Mouse (Mus musculus): ENCODE data around the gene Smurf2.
"Not testable (repeated sequence)": the region's sequence is repeated elsewhere in the genome, so short reads cannot be mapped to it uniquely, and the experiment has no call there.

The Smurf2 gene

GRCm38 (mm10) chr11:106814601-106815320, 105.8 kb downstream of the Smurf2 start:
- no peak for DNase-seq (ENCODE audit: inconsistent ontology term)

- no peak for DNase-seq (ENCODE audit: inconsistent ontology term)
Measured at GRCm38 (mm10) chr11:106812410-106813136, 107.9 kb downstream of the Smurf2 start.

DNA sequence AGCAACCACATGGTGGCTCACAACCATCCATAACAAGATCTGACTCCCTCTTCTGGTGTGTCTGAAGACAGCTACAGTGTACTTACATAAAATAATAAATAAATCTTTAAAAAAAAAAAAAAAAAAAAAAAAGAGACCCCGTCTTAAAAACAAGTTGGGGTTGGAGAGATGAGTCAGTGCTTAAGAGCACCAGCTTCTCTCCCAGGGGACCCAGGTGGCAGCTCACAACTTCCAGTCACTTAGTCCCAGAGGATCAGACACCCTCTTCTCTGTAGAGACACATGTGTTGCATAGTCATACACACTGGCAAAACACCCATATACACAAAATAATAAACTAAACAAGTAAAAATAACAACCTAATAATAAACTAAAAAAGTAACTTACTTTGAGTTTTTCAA, 113.1 kb downstream of the Smurf2 start:
- DNase-seq (ENCODE audit: inconsistent ontology term) = not testable (repeated sequence)

DNA sequence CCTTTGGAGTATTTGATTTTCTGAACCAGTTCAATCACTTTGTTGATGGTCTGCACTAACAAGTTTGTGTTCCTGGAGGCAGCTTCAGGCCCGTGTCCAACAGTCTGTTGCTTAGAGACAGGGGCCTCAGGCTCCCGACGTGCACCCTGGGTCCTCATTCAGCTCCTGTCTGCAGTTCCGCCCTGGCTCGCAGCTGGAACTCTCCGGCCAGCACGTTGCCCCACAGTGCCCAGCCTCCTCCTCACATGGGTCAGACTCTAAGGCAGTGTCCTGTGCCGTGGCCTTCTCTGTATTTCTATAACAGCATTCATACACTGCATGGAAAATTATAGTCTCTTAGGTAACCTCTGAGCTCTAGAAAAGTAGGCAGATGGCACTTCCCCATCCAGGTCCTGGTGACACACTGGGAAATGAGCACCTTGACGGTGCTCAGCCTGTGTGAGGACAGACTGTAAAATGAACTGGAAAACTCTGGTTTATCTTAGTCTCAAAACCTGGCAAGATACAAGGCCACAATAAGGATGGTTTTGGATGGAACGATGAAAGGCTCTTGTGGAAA, 118.4 kb downstream of the Smurf2 start:
- no peak for DNase-seq (ENCODE audit: inconsistent ontology term)

DNA sequence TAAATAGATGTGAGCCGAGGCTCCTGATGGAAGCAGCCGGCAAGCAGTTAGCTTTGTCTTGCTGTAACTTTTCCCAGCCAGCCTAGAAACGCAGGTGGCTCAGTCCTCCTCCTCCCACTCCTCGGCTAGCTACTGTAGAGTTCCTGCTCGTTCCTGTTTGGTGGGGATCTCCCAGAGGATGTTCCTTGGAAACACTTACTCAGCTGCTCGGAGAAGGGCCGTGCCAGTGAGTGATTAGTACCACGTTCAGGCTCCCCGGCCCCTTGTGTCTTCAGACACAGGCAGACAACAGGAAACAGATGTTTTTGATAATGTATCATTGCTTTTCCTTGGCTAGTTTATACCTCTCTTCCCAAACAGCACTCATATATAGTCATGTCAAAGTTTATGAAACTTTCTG, 124.8 kb downstream of the Smurf2 start:
- DNase-seq (ENCODE audit: inconsistent ontology term) = no peak

DNA sequence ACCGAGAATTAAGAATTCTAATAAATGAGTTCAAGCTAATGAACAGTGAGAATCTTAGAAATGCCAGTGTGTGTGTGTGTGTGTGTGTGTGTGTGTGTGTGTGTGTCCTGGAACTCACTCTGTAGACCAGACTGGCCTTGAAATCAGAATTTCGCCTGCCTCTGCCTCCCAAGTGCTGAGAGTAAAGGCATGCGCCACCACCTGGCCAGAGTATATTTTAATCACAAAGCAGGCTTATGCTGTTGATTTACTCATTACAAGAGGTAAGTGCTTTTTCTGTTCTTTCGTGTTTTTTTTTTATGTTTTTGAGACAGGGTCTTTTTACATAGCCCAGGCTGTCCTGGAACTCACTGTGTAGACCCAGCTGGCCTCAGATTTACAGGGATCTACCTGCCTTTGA, 126.7 kb downstream of the Smurf2 start:
- DNase-seq (ENCODE audit: inconsistent ontology term) = no peak

- peak; percentile 43 for DNase-seq (ENCODE audit: inconsistent ontology term)
Measured at GRCm38 (mm10) chr11:106789649-106790048, 130.9 kb downstream of the Smurf2 start.

DNA sequence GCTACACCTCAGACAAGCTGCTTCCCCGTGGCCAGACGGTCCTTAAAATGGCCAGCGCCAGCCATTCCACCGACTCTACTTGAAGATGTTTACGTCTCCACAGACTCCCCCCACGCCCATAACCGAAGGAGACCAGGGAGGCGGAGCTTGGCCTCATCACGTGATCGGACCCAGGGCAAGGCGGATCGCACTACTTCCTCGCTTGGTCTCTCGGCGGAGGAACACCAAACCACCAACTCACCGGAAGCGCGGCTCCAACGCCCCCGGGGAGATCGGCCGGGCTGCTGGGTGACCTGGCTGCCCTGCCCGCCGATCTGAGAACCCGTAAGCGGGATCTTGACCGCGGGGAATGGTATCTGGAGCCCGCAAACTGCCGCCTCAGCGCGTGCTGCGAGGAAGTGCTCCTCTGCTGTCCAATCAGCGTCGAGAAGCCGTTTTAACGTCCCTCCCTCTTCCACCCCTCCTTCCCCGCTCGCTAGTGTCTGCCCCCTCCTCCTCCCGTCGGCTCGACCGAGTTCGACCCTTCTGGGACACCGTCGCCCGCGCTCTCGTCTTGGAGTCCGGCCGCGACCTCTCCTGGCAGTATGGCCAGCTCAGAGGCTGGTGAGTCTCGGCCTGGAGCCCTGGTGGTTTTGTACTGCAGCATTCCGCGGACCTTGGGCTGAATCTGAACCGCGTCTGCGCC, 131.6 kb downstream of the Smurf2 start, which contains the start of the genes Ddx5 and Cep95:
Gene Ddx5, minus strand, starts transcription at position 411 of the 685 bp plus-strand sequence.
Gene Cep95, plus strand, starts transcription at position 478 of the 685 bp plus-strand sequence.
- peak; percentile 99 for DNase-seq (ENCODE audit: inconsistent ontology term)

GRCm38 (mm10) chr11:106788026-106788774, 132.3 kb downstream of the Smurf2 start:
- DNase-seq (ENCODE audit: inconsistent ontology term) = peak; percentile 99

DNA sequence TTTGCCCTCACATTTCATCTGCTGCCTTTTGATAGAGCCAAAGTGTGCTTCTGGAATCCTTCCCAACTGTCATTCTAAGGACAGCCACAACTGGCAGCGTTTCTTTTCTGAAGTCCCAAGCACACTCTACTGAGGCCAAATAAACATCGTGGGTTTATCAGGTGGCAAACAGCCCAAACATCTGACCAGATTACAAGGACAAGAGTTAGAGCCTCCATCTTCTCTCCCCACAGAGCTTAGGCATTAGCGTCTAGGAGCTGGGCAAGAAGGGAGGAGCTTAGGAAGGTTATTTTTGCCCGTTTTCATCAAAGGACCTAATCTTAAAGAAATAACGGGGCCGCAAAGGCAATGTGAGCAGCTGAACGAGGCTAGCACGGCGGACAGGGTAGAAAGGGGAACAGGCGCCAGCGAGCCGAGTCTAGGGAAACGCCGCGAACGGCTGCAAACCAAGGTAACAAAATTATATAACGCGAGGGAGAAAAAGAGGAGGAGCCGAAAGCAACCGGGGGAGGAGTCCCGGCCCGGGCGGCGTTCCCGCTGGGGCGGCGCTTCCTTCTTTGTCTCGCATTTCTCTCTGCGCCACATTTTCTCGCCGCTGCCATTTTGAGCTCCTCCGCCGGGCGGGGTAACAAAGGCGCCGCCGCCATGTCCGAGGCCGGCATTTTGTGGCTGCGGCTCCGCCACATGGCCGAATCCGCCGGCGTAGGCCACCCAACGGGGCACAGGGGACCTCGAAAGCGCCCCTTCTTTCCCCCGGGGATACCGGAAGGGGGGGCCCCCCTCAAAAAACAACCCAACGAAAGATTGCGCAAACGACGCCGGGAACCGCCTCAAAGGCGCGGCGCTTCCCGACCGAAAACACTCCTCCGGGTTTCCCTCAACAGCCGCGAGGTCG, 133.1 kb downstream of the Smurf2 start:
- DNase-seq (ENCODE audit: inconsistent ontology term) = peak; percentile 92

DNA sequence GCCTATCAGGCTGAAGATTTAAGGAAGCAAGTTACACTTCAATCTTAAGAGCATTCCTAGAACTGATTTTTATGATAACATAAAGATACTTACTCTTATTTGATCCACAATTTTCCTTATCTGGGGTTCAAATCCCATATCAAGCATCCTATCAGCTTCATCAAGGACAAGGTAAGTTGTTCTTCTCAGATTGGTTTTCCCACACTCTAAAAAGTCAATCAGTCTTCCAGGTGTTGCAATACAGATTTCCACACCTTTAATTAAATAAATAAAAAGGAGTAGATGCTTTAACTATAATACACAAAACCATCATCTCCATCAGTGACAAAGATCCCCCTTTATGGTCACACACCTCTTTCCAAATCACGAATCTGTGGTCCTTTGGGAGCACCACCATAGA, 135.5 kb downstream of the Smurf2 start:
- DNase-seq (ENCODE audit: inconsistent ontology term) = no peak

GRCm38 (mm10) chr11:106784476-106784875, 136.0 kb downstream of the Smurf2 start:
- DNase-seq (ENCODE audit: inconsistent ontology term) = no peak

DNA sequence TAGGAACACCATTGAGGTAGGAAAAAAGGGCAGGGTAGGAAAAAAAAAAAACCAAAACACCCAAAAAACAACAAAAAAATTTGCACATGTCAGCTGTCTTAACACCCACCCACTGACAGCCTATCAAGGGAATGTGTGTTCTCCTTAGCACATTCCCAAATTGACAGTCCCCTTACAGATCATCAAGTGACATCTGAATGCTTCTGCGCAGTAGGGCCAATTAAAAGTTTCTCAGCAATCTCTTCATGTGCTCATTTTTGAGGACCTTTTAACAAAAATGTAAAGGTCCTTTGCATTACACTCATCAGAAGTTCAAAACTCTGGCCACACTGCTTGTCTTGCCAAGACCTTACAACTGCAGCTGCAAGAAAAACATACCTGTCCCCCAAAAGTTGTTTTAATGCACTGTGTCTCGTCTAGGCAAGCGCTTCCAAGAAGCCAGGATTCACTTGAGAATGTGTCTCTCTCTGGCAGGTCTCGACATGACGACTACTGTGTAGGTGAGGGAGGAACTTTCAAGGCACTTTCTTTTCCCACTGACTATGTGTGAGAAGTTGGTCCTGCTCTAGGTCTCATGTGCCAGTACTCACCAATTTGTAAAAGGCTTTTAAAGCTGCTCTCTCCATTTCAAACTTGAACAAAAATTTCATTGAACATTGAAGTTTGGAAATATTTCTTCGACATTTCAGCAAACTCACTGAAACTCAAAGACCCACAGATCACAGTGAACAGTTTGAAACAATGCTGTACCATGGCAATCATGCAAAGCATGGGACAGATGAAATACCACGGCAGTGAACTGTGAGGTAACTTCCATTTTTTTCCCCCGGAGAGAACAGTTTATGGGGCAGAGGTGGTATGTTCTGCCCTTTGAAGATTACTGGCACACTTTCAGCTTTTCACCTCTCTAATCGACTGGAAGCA, 137.4 kb downstream of the Smurf2 start:
- DNase-seq (ENCODE audit: inconsistent ontology term) = no peak

DNA sequence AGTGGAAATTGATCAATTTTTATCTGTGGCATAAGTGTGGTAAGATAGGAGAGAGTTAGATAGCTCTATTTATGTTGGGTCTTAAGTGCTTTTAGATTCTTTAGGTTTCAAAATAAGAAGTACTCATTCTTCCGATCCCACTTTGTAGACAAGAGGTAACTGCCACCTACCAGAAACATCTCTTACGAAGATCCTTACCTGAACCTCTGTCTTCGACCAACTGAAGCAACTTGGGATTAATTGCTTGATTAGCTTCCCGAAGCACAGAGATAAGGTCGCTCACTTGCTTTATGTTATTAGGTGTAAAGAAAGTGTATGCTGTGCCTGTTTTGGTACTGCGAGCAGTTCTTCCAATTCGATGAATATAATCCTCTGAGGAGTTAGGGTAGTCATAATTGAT, 138.2 kb downstream of the Smurf2 start:
- DNase-seq (ENCODE audit: inconsistent ontology term) = not testable (repeated sequence)

DNA sequence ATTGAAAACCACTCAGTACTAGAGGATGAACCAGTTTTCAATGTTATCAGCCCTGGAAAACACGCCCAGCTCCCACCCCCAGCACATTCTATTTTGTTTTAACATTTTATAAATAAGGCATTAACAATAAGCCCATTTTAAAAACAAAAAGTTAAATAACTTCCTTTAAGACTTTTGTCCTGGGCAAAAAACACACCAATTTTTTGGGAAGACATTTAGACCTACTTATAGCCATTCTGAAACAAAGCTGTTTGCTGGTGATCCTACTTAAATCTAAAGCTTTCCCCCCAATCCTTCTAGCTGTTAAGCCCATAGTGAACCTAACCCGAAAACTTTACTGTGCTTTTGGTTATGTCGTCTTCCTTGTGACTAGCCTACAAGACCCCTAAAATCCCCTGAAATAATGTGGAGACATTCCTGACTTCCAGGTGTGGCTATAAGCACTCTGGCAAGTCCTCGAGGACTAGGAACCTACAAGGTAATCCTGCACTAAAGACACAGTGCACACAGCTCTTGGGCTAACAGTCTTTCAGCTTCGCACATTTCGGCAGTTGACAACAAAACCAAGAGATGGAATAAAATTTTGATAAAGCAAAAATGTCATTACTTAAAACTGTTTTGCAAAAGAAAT, 139.8 kb downstream of the Smurf2 start:
- no peak for DNase-seq (ENCODE audit: inconsistent ontology term)

- DNase-seq (ENCODE audit: inconsistent ontology term) = no peak
Measured at GRCm38 (mm10) chr11:106780089-106780425, 140.5 kb downstream of the Smurf2 start.

DNA sequence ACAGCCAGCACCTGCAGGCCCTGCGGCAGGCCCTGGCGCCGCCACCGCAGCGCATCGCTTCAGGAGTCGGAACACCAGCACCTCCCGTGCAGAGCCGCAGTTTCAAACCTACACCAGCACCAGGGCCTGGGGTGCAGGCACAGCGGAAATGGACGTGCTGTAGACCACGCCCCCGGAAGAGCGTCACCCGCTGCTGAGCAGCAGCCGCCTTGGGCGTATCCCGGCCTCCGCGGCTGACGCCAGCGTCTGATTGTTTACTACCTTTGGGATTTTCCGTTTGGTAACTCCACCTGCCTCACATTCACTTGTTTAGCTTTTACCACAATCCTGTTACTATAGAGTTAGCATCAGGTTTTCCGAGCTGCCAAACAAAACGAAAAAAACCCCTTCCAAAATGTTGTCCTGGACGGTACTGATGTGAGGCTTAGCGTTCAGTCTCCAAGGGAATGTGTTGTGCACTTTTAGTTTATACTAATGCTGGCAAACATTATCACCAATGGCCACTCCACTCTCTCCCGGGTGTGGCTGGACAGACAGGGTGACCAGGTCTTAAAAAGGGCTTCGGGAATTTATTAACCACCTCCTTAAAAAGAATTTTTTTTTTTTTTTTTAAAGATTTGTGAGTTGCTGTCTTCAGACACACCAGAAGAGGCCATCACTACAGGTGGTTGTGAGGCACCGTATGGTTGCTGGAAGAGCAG, 141.0 kb downstream of the Smurf2 start, which contains the start of gene Polg2:
Gene Polg2, minus strand, starts transcription at position 150 of the 701 bp plus-strand sequence.
- DNase-seq (ENCODE audit: inconsistent ontology term) = peak; percentile 94

All from Muller cell, postnatal 12 days (primary cell).